Mouse (Mus musculus) T-helper 1 cell (primary cell): ENCODE results near the gene Arhgap22.

ENCODE experiments used
- in situ Hi-C: fragments of 300-600 bp; cut with MboI, MseI; formaldehyde crosslinking; loops from one replicate; pipeline ENCODE4 v1.15.1; 2025; ENCODE audit warnings: high pct_unique_total_duplicates

Gene Arhgap22

GRCm38 (mm10) chr14:33366891-33367777, 153.3 kb downstream of the Arhgap22 start:
- in situ Hi-C loops: loop anchor here (5.0 kb wide), 1 partner anchor 150 kb away; no protein-coding TSS in a partner anchor

DNA sequence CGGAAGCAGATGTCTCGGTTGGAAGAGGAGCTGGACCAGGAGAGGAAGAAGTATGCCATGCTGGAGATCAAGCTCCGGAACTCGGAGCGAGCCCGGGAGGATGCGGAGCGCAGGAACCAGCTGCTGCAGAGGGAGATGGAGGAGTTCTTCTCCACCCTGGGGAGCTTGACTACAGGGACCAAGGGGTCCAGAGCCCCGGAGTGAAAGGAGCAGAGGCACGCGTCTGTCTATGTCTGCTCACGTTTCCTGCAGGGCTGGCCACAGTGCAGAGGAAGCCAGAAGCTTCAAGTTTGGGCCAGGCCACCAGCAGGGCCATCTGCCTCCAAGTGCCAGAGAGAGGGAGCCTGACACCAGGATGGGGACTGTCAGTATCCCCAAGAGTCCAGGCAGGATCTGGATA, 155.5 kb downstream of the Arhgap22 start:
- in situ Hi-C loops: loop anchor here (5.0 kb wide), 1 partner anchor 152 kb away; no protein-coding TSS in a partner anchor

DNA sequence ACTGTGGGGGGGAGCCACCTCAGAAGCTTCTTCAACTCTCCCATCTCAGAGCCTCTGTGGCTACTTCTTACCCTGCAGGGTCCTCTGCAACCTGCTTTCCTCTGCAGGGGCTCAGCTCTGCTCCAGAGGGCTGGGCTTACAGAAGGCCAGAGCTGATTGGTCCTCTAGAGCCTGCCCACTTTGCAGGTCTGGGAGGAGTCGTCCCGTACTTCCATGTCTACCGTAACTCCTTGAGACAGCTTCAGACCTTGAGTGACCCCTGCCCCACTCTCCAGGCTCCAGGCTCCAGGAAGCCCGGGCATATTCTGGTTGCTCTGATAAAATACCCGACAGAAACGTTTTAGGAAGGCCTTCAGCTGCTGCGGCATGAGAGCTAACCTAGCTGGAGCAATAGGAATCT, 156.2 kb downstream of the Arhgap22 start:
- in situ Hi-C loops: no loop called here

DNA sequence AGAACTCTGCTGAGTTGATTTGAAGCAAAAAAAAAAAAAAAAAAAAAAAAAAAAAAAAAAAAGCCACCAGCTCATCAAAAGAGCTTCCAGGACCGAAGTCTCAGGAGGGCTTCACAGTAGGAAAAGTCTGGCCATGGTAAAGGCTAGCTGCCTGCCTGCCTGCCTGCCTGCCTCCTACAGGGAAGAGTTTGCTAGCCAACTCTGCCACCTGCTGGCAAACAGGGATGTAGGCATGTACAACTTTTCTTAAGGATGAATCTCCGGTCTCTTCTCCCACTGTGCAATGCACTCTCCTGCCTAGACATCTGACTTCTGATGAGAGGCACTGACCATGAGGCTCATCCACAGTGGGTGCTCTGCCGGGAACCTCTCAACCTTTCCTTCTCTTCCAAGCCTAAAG, 157.4 kb downstream of the Arhgap22 start:
- in situ Hi-C loops: no loop called here

DNA sequence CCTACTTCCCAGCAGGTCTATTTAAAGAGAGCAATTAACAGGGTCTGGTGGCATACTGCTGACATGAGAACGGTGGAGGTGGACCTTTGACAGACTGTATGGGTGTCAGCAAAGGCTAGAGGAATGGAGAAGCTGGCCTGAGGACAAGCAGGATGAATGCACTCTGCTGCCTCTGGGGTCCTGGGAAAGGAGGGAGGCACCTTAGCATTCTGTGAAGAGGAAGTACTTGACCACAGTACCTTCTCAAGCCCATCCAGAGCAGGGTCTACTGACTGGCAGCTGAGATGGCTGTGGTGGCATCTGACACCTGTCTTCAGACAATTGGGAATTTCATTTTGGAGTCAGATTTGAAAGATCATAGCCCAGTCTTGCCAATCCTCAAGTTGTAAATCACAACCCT, 159.4 kb downstream of the Arhgap22 start:
- in situ Hi-C loops: no loop called here

DNA sequence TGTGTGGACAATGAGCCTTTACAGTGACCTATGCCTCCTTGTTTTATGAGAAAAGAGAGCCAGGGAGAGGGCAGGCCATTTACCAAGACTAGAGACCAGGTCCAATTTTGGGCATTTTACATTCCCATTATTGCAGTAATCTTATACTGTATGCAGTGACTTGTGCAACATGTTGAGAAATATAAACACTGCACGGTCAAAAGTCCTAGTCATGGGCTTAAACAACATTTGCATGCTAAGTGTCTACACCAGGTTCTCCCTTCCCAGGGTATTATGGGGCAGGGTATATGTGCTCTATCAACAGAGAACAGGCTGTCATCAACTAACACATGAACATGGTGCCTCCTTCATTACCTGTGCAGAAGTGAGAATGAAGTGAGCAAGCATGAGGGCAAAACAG, 160.3 kb downstream of the Arhgap22 start:
- in situ Hi-C loops: no loop called here

- in situ Hi-C loops: no loop called here
Measured at GRCm38 (mm10) chr14:33377211-33377610, 163.4 kb downstream of the Arhgap22 start.

- in situ Hi-C loops: no loop called here
Measured at GRCm38 (mm10) chr14:33378723-33379122, 164.9 kb downstream of the Arhgap22 start.

GRCm38 (mm10) chr14:33380830-33381457, 167.1 kb downstream of the Arhgap22 start:
- in situ Hi-C loops: no loop called here

DNA sequence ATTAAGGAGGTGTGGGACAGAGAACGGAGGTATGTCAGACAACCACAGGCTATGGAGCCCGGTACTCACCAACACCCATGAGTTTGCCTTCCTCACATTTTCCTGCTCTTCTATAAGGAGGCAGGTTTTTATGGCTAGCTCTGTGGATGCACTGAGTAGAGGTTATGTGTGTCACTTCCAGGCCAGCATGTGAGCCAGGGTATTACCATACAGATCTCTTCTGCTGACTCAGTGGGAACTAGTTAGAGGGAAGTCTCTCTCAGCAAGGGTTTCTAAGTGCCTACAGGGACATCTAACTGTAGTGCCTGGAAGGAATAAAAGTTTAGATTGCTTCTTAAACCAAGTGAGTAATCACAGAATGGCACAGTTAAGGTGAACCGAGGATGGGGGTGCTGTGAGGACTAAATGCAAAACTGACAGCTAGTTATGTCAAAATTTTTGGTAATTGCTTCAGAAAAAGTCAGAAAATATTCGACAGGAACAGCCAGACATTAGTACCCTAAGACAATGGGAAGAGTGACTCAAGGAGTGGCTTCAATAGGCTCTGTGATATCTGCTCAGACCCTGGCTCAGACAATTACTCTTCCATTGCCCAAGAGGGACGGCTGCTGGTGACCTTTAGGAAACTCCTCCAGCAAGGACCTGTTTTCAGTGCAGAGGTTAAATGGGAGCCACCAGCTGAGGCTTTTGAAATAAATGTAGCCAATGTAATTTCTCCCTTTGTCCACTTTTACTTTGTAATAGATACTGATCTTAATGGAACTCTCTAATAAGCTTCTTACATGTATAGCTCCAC, 184.4 kb downstream of the Arhgap22 start:
- in situ Hi-C loops: no loop called here

- in situ Hi-C loops: no loop called here
Measured at GRCm38 (mm10) chr14:33400019-33400418, 186.2 kb downstream of the Arhgap22 start.

DNA sequence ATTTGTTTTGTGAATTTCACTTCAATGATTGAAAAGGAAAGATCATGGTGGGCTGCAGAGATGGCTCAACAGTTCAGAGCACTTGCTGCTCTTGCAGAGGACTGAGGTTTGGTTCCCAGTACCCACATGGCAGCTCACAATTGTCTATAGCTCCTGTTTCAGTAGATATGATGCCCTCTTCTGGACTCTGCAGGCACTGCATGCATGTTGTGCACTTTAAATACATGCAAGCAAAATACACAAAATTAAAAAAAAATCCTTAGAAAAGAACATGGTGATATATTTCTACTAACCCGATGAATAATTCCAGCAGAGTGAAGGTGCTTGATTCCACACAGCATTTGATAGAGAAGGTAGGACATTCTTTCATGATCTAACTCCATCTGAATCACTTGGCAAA, 188.5 kb downstream of the Arhgap22 start:
- in situ Hi-C loops: no loop called here

- in situ Hi-C loops: no loop called here
Measured at GRCm38 (mm10) chr14:33415746-33416145, 201.9 kb downstream of the Arhgap22 start.

DNA sequence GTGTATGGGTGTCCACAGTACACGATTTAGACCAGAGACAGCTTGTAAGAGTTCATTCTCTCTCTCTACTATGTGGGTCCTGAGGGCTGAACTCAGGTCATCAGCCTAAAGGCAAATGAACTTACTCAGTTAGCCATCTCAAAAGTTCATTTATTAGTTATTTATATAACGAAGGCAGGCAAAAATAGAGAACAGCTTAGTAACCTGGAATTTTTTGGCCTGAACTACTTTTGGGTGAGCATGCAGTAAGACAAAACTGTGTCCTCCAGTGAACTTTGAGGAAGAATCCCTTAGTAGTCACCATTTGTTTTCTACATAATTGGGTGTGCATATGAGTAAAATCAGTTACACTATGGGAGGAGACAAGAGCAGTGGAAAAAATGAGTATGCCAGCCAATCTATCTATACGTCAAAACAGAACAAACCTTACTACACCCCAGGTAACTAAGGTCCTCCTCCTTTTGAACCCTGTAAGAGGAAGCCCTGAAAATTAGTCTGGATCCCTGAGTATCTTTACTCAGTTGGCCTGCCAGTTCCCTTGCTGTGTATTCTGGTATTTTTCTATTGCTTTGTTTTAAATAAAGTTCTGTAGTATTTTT, 204.6 kb downstream of the Arhgap22 start:
- in situ Hi-C loops: no loop called here
